Mouse (Mus musculus): Measurements from ENCODE around the gene Fstl4. TPM values are rescaled to one million over a fixed set of nuclear protein-coding genes. Genes with fewer than 3 reads are reported as not detected.

Gene Fstl4
- polyA plus RNA-seq, 1 experiment = 0.49 TPM

DNA sequence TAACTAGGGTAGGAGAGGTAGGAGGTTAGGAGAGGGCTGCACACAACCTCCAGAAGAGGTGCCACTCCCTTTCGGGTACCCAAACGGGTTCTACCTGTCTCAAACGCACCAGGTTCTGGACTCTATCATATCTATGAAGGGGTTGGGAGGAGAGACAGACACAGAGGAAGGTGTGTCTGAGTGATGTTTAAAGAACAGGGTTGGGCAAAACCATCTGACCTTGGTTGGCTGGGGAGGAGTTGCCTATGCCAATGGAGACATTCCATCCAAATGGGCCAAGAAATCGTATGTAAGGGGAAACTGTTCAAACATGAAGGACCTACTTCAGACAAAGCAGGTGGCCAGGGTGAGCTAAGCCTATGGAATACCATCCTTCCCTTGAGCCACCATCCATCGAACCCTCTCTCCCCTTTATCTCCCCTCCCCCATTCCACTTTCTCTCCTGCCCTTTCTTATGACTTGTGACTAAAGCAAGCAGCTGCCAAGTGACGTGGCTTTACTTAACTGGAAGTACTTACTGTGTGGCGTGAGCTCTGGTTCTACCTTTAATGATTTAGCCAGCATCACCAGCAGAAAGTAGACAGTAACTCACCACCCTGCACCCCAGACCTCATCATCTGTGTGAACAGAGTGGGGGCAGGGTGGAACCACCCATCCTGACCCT is 252.1 kb downstream of the Fstl4 start:
- no peak overlapping the region for H3K27ac ChIP-seq (ENCODE audit: insufficient read depth, low read depth, low read length)
- TF ChIP-seq POLR2A (IDR thresholded peaks at IDR 0.05; ENCODE audit: low read depth, low read length) (no peak), CTCF (IDR thresholded peaks at IDR 0.05; ENCODE audit: extremely low read depth, insufficient read length, insufficient replicate concordance, low read depth, low read length) (no peak)
- WGBS = 46% methylated on average over 7 of the region's 7 CpGs

DNA sequence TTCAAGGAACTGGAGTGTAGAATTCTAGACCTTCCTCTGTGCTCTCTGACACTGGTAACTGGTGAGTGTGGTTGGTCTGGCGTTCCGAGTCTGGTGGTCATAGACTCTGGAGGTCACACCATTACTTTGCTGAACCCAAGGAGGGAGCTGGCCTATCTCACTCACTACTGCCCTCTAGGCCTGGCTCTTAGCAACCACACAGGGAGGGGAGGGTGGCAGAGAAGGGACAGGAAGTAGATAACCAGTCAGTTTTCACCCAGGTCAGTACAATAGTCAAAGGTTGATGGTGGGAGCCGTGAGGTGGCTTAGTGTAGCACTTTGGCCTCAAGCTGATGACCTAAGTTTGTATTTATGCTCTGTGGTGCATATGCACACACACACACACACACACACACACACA is 255.1 kb downstream of the Fstl4 start:
- no peak for TF ChIP-seq CTCF (IDR thresholded peaks at IDR 0.05; ENCODE audit: extremely low read depth, insufficient read length, insufficient replicate concordance, low read depth, low read length)
- no peak for TF ChIP-seq POLR2A (IDR thresholded peaks at IDR 0.05; ENCODE audit: low read depth, low read length)
- no peaks in the 10 kb centered on the region for H3K27me3 ChIP-seq (ENCODE audit: control insufficient read depth, insufficient read depth, low read length)
- 60% methylated on average over 3 of the region's 3 CpGs for WGBS

More for the DNA sequence above, 252.1 kb downstream of the Fstl4 start:
- Histone ChIP-seq H3K27me3 (ENCODE audit: control insufficient read depth, insufficient read depth, low read length) (no peaks in the 10 kb centered on the region), H3K4me1 (ENCODE audit: control insufficient read depth, insufficient read depth, insufficient read length, low read length) (no peaks in the 10 kb centered on the region), H3K36me3 (ENCODE audit: control insufficient read depth, insufficient read depth, low read length) (no peaks in the 10 kb centered on the region), H3K4me3 (ENCODE audit: low read depth, low read length) (no peak overlapping the region)

DNA sequence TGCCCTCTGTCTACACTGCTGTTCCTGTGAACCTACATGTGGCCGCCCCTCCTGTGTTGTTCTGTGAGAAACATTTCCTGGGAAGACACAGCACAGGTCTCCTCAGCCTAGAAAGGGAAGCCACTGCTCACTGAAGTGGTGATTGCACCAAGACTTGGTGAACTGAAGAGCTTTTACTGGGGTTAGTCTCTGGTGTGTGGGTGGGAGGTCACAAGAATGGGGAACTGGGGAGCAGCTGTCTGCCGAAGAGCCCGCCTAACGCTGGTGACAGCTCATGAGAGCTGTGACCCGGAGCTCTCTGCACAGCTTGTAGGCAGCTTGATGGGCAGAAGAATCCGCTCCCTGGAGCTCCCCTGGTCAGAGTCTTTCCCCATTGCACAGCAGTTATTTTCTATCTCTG is 260.0 kb downstream of the Fstl4 start:
- H3K27ac ChIP-seq (ENCODE audit: insufficient read depth, low read depth, low read length) = no peak overlapping the region
- no peak for TF ChIP-seq POLR2A (IDR thresholded peaks at IDR 0.05; ENCODE audit: low read depth, low read length)
- TF ChIP-seq CTCF (IDR thresholded peaks at IDR 0.05; ENCODE audit: extremely low read depth, insufficient read length, insufficient replicate concordance, low read depth, low read length) = no peak

More for the DNA sequence above, 255.1 kb downstream of the Fstl4 start:
- no peaks in the 10 kb centered on the region for H3K36me3 ChIP-seq (ENCODE audit: control insufficient read depth, insufficient read depth, low read length)
- no peak overlapping the region for H3K4me3 ChIP-seq (ENCODE audit: low read depth, low read length)
- H3K4me1 ChIP-seq (ENCODE audit: control insufficient read depth, insufficient read depth, insufficient read length, low read length) = no peaks in the 10 kb centered on the region
- H3K27ac ChIP-seq (ENCODE audit: insufficient read depth, low read depth, low read length) = no peak overlapping the region

DNA sequence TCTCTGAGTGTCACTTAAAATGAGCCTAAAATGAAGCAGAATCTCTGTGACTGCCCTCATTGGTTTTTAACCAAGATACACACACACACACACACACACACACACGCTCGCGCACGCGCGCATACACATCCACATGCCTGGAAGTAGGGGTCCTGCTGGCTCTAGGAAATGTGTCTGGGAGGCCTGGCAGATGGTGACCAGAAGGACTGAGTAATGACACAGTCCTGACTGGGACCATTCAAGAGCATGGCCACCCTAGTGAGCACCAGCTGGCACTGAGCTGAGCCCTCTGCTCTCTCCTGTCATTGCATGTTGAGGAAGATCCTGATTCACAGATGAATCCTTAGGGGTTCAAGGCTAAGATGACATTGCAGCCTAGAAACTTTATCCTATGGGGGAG is 261.3 kb downstream of the Fstl4 start:
- WGBS = 99% methylated on average over 6 of the region's 6 CpGs
- TF ChIP-seq CTCF (IDR thresholded peaks at IDR 0.05; ENCODE audit: extremely low read depth, insufficient read length, insufficient replicate concordance, low read depth, low read length) (no peak), POLR2A (IDR thresholded peaks at IDR 0.05; ENCODE audit: low read depth, low read length) (no peak)
- no peaks in the 10 kb centered on the region for H3K36me3 ChIP-seq (ENCODE audit: control insufficient read depth, insufficient read depth, low read length)
- no peak overlapping the region for H3K27ac ChIP-seq (ENCODE audit: insufficient read depth, low read depth, low read length)
- no peak overlapping the region for H3K4me3 ChIP-seq (ENCODE audit: low read depth, low read length)
- H3K27me3 ChIP-seq (ENCODE audit: control insufficient read depth, insufficient read depth, low read length) = no peaks in the 10 kb centered on the region
- H3K4me1 ChIP-seq (ENCODE audit: control insufficient read depth, insufficient read depth, insufficient read length, low read length) = no peaks in the 10 kb centered on the region

More for the DNA sequence above, 260.0 kb downstream of the Fstl4 start:
- no peaks in the 10 kb centered on the region for H3K4me1 ChIP-seq (ENCODE audit: control insufficient read depth, insufficient read depth, insufficient read length, low read length)
- no peaks in the 10 kb centered on the region for H3K27me3 ChIP-seq (ENCODE audit: control insufficient read depth, insufficient read depth, low read length)
- no peak overlapping the region for H3K4me3 ChIP-seq (ENCODE audit: low read depth, low read length)
- 70% methylated on average over 6 of the region's 6 CpGs for WGBS
- H3K36me3 ChIP-seq (ENCODE audit: control insufficient read depth, insufficient read depth, low read length) = no peaks in the 10 kb centered on the region

DNA sequence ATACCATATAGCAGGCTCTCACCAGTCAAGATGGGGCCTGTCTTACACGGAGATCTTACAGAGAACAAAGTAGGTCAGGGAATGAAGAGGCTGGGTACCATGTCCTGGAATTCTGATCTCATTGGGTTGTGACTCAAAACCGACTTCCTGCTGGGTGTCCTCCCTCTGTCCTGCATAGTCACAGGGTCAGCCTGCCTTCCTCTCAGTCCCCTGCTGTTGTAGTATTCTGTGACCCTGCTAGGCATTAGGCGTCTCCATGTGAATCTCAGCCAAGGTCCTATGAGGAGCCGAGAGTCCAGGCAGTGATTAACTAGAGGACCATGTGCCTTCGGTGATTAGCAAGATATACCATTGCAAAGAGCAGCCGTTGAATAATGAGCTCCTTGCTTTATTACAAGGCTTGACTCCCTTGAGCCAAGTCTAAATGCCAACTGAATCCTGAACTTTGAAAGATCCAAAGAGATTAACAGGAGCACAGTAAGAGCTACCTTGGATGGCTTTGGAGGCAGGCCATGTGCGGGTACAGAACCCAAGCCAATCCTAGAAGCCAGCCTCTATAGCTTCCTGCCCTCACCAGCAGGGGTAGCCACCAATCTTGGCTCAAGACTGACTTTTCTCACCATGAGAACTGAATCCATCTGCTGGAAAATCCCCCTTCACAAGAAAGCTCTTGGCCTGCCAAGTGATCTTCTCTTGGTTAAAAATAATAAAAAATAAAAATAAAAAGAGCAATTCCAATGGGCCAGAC is 264.2 kb downstream of the Fstl4 start:
- no peaks in the 10 kb centered on the region for H3K4me1 ChIP-seq (ENCODE audit: control insufficient read depth, insufficient read depth, insufficient read length, low read length)
- no peak for TF ChIP-seq POLR2A (IDR thresholded peaks at IDR 0.05; ENCODE audit: low read depth, low read length)
- TF ChIP-seq CTCF (IDR thresholded peaks at IDR 0.05; ENCODE audit: extremely low read depth, insufficient read length, insufficient replicate concordance, low read depth, low read length) = no peak
- WGBS = 71% methylated on average over 7 of the region's 7 CpGs

DNA sequence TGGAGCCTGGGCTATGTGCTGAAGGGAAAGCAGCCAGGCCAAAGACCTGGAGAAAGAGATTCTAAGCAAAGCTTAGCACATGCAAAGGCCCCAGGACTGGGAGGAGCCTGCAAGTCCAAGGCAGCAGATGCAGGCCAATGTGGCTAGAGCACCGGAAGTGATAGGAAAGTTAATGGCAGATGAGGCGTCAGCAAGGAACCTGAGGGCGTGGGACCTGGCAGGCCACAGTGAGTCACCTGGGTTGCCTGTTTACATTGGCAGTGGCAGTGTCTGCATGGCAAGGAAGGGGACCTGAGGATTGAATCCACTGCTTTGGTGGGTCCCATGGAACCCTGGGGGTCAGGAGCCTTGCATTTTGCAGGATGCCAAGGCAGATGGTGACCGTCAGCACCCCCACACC is 267.3 kb downstream of the Fstl4 start:
- TF ChIP-seq CTCF (IDR thresholded peaks at IDR 0.05; ENCODE audit: extremely low read depth, insufficient read length, insufficient replicate concordance, low read depth, low read length) (no peak), POLR2A (IDR thresholded peaks at IDR 0.05; ENCODE audit: low read depth, low read length) (no peak)

More for the DNA sequence above, 264.2 kb downstream of the Fstl4 start:
- H3K27me3 ChIP-seq (ENCODE audit: control insufficient read depth, insufficient read depth, low read length) = no peaks in the 10 kb centered on the region
- H3K4me3 ChIP-seq (ENCODE audit: low read depth, low read length) = no peak overlapping the region
- H3K27ac ChIP-seq (ENCODE audit: insufficient read depth, low read depth, low read length) = no peak overlapping the region
- H3K36me3 ChIP-seq (ENCODE audit: control insufficient read depth, insufficient read depth, low read length) = no peaks in the 10 kb centered on the region

GRCm38 (mm10) chr11:53032336-53032735 is 267.9 kb downstream of the Fstl4 start:
- H3K4me1 ChIP-seq (ENCODE audit: control insufficient read depth, insufficient read depth, insufficient read length, low read length) = no peaks in the 10 kb centered on the region
- WGBS = 25% methylated on average over 4 of the region's 4 CpGs
- H3K27me3 ChIP-seq (ENCODE audit: control insufficient read depth, insufficient read depth, low read length) = no peaks in the 10 kb centered on the region
- TF ChIP-seq POLR2A (IDR thresholded peaks at IDR 0.05; ENCODE audit: low read depth, low read length) = no peak
- peak; percentile 95 for TF ChIP-seq CTCF (IDR thresholded peaks at IDR 0.05; ENCODE audit: extremely low read depth, insufficient read length, insufficient replicate concordance, low read depth, low read length)
- no peak overlapping the region for H3K4me3 ChIP-seq (ENCODE audit: low read depth, low read length)
- H3K36me3 ChIP-seq (ENCODE audit: control insufficient read depth, insufficient read depth, low read length) = no peaks in the 10 kb centered on the region
- H3K27ac ChIP-seq (ENCODE audit: insufficient read depth, low read depth, low read length) = no peak overlapping the region

More for the DNA sequence above, 267.3 kb downstream of the Fstl4 start:
- WGBS = 50% methylated on average over 4 of the region's 4 CpGs
- no peaks in the 10 kb centered on the region for H3K4me1 ChIP-seq (ENCODE audit: control insufficient read depth, insufficient read depth, insufficient read length, low read length)
- no peaks in the 10 kb centered on the region for H3K27me3 ChIP-seq (ENCODE audit: control insufficient read depth, insufficient read depth, low read length)
- no peaks in the 10 kb centered on the region for H3K36me3 ChIP-seq (ENCODE audit: control insufficient read depth, insufficient read depth, low read length)
- no peak overlapping the region for H3K4me3 ChIP-seq (ENCODE audit: low read depth, low read length)
- H3K27ac ChIP-seq (ENCODE audit: insufficient read depth, low read depth, low read length) = no peak overlapping the region
